Mouse (Mus musculus) layer of hippocampus, postnatal 10 days (tissue): ENCODE measurements around the gene Dclre1b. TPM values are rescaled to one million over a fixed set of nuclear protein-coding genes. Genes with fewer than 3 reads are reported as not detected.

Experiments
- DNase-seq, 2 experiments: peaks; one replicate each; pipeline ENCODE4 v3.0.0; 2021; ENCODE audit warnings: low spot score in 2 of 2
- total RNA-seq, 2 experiments: library from RNA; stranded (reverse); gene quantifications; 2 replicates each; pipeline ENCODE4 v1.2.3; 2021

The Dclre1b gene
- total RNA-seq, 2 experiments from 2014 or later = 8.4 to 8.7 TPM

- no peak for DNase-seq
These were observed 35.7 kb downstream of the Dclre1b start for GRCm38 (mm10) chr3:103773508-103773907.

GRCm38 (mm10) chr3:103772846-103773245, 36.4 kb downstream of the Dclre1b start:
- DNase-seq = no peak

GRCm38 (mm10) chr3:103771531-103772130, 37.6 kb downstream of the Dclre1b start:
- peak; percentile 32 to 48 for DNase-seq

- DNase-seq = no peak
These were observed 42.5 kb downstream of the Dclre1b start for GRCm38 (mm10) chr3:103766789-103767188.

- DNase-seq = no peak
These were observed 49.8 kb downstream of the Dclre1b start for GRCm38 (mm10) chr3:103759261-103759970.

GRCm38 (mm10) chr3:103758456-103758855, 50.8 kb downstream of the Dclre1b start:
- DNase-seq = no peak

GRCm38 (mm10) chr3:103756920-103757319, 52.3 kb downstream of the Dclre1b start:
- DNase-seq = no peak

- DNase-seq = no peak
These were observed 53.9 kb downstream of the Dclre1b start for GRCm38 (mm10) chr3:103755351-103755750.

- no peak for DNase-seq
These were observed 57.7 kb downstream of the Dclre1b start for GRCm38 (mm10) chr3:103751558-103751957.

Other genes with a start within 250 kb of the Dclre1b start
- gene Syt6, start 234.2 kb downstream of the Dclre1b start, total RNA-seq = 1 to 10 TPM; 6.3 to 8.1 TPM
- 1 to 10 TPM in 1 of 2 experiments, not detected in 1; 2.2 TPM for gene Atg4a-ps, start 163.4 kb downstream of the Dclre1b start, total RNA-seq
- gene Olfml3, start 71.4 kb downstream of the Dclre1b start, total RNA-seq = 10 to 100 TPM; 10.1 to 11.4 TPM
- not detected for gene Gm10964, start 70.1 kb downstream of the Dclre1b start, total RNA-seq
- 10 to 100 TPM; 68.1 to 77.3 TPM for gene Hipk1, start 17.9 kb downstream of the Dclre1b start, total RNA-seq
- gene Ap4b1, start 76 bp upstream of the Dclre1b start, total RNA-seq = 10 to 100 TPM; 13.3 to 14.5 TPM
- gene Gm43064, start 129 bp upstream of the Dclre1b start, total RNA-seq = under 1 TPM in 1 of 2 experiments, not detected in 1; 0.18 TPM
- gene Bcl2l15, start 23.2 kb upstream of the Dclre1b start, total RNA-seq = under 1 TPM; 0.64 to 0.80 TPM
- gene Ptpn22, start 50.4 kb upstream of the Dclre1b start, total RNA-seq = under 1 TPM; 0.54 to 0.87 TPM
- 10 to 100 TPM; 19.1 to 20.9 TPM for gene Rsbn1, start 104.7 kb upstream of the Dclre1b start, total RNA-seq
- 10 to 100 TPM; 36.4 to 39.6 TPM for gene Phtf1, start 158.7 kb upstream of the Dclre1b start, total RNA-seq